Mouse (Mus musculus): ENCODE data around the gene Med9. TPM values are rescaled to one million over a fixed set of nuclear protein-coding genes. Genes with fewer than 3 reads are reported as not detected.

The Med9 gene
- total and polyA plus RNA-seq, 3 experiments = 35.5 to 43.3 (median 41.6) TPM

- Histone ChIP-seq H3K27me3 (replicated peaks) (no peaks in the 10 kb centered on the region), H3K4me1 (ENCODE audit: control insufficient read depth in 1 of 2, insufficient read depth in 2 of 2) (peaks cover 0 to 4% of the 10 kb centered on the region in 2 experiments; a peak in 1 of 4 replicates)
Measured at GRCm38 (mm10) chr11:59977831-59978230, 29.8 kb downstream of the Med9 start.

GRCm38 (mm10) chr11:59989406-59989805, 41.4 kb downstream of the Med9 start:
- Histone ChIP-seq H3K79me2 (replicated peaks; ENCODE audit: control insufficient read depth, extremely low read depth, insufficient read depth, poor library complexity, severe bottlenecking) (no peaks in the 10 kb centered on the region), H3K9me3 (replicated peaks; ENCODE audit: low read length) (no peaks in the 10 kb centered on the region), H3K27me3 (replicated peaks) (peaks cover 5% of the 10 kb centered on the region), H3K36me3 (replicated peaks in 1 of 2; ENCODE audit: control insufficient read depth in 1 of 2, insufficient read depth in 1 of 2, low read length in 1 of 2) (no peaks in the 10 kb centered on the region), H3K4me3 (replicated peaks in 1 of 3; ENCODE audit: low read depth in 2 of 3, low read length in 2 of 3, poor library complexity in 1 of 3) (no peak overlapping the region), H3K9ac (ENCODE audit: insufficient read depth, low read depth) (no peak overlapping the region), H3K27ac (ENCODE audit: insufficient read depth, low read depth) (no peak overlapping the region), H3K4me1 (ENCODE audit: control insufficient read depth in 1 of 2, insufficient read depth in 2 of 2) (no peaks in the 10 kb centered on the region), H3K4me2 (ENCODE audit: insufficient read depth, low read depth, poor library complexity, severe bottlenecking) (no peak overlapping the region)
- TF ChIP-seq TCF12 (IDR thresholded peaks at IDR 0.05; ENCODE audit: low read depth, low read length) = no peak
- no peak for TF ChIP-seq ZKSCAN1 (IDR thresholded peaks at IDR 0.05; ENCODE audit: borderline replicate concordance, low read depth, low read length)
- no peak for TF ChIP-seq E2F4 (IDR thresholded peaks at IDR 0.05; ENCODE audit: insufficient replicate concordance, low read depth, low read length)
- in situ Hi-C loops (cut with MboI; ENCODE audit: low pct_ligation_motif_present, low pct_unique_long_range_greater_than_20kb, low sequenced_read_pairs) = no loop called here
- dilution Hi-C loops (cut with MboI; ENCODE audit: extremely low pct_ligation_motif_present, extremely low pct_unique_long_range_greater_than_20kb, low sequenced_read_pairs) = no loop called here
- no peak for DNase-seq (ENCODE audit: extremely low read depth)

More at GRCm38 (mm10) chr11:59977831-59978230, 29.8 kb downstream of the Med9 start:
- Histone ChIP-seq H3K4me3 (replicated peaks in 1 of 3; ENCODE audit: low read depth in 2 of 3, low read length in 2 of 3, poor library complexity in 1 of 3) (no peak overlapping the region), H3K27ac (ENCODE audit: insufficient read depth, low read depth) (no peak overlapping the region), H3K79me2 (replicated peaks; ENCODE audit: control insufficient read depth, extremely low read depth, insufficient read depth, poor library complexity, severe bottlenecking) (no peaks in the 10 kb centered on the region), H3K4me2 (ENCODE audit: insufficient read depth, low read depth, poor library complexity, severe bottlenecking) (no peak overlapping the region), H3K9ac (ENCODE audit: insufficient read depth, low read depth) (no peak overlapping the region), H3K9me3 (replicated peaks; ENCODE audit: low read length) (no peaks in the 10 kb centered on the region), H3K36me3 (replicated peaks in 1 of 2; ENCODE audit: control insufficient read depth in 1 of 2, insufficient read depth in 1 of 2, low read length in 1 of 2) (no peaks in the 10 kb centered on the region)
- in situ Hi-C loops (cut with MboI; ENCODE audit: low pct_ligation_motif_present, low pct_unique_long_range_greater_than_20kb, low sequenced_read_pairs) = no loop called here
- dilution Hi-C loops (cut with MboI; ENCODE audit: extremely low pct_ligation_motif_present, extremely low pct_unique_long_range_greater_than_20kb, low sequenced_read_pairs) = no loop called here
- TF ChIP-seq MAFK (IDR thresholded peaks at IDR 0.05; ENCODE audit: insufficient replicate concordance, low read length) (no peak), NELFE (IDR thresholded peaks at IDR 0.05; ENCODE audit: low read depth, low read length) (no peak), MXI1 (IDR thresholded peaks at IDR 0.05; ENCODE audit: low read depth, low read length) (no peak)
- DNase-seq (ENCODE audit: extremely low read depth) = no peak

- H3K36me3 ChIP-seq (replicated peaks in 1 of 2; ENCODE audit: control insufficient read depth in 1 of 2, insufficient read depth in 1 of 2, low read length in 1 of 2) = no peaks in the 10 kb centered on the region
- no peak overlapping the region for H3K4me3 ChIP-seq (replicated peaks in 1 of 3; ENCODE audit: low read depth in 2 of 3, low read length in 2 of 3, poor library complexity in 1 of 3)
- H3K4me1 ChIP-seq (ENCODE audit: control insufficient read depth in 1 of 2, insufficient read depth in 2 of 2) = no peaks in the 10 kb centered on the region
- no peak overlapping the region for H3K4me2 ChIP-seq (ENCODE audit: insufficient read depth, low read depth, poor library complexity, severe bottlenecking)
- in situ Hi-C loops (cut with MboI; ENCODE audit: low pct_ligation_motif_present, low pct_unique_long_range_greater_than_20kb, low sequenced_read_pairs) (no loop called here), dilution Hi-C loops (cut with MboI; ENCODE audit: extremely low pct_ligation_motif_present, extremely low pct_unique_long_range_greater_than_20kb, low sequenced_read_pairs) (no loop called here)
- no peak for DNase-seq (ENCODE audit: extremely low read depth)
- peaks cover 1% of the 10 kb centered on the region for H3K27me3 ChIP-seq (replicated peaks)
- no peak overlapping the region for H3K27ac ChIP-seq (ENCODE audit: insufficient read depth, low read depth)
- H3K9me3 ChIP-seq (replicated peaks; ENCODE audit: low read length) = no peaks in the 10 kb centered on the region
- TF ChIP-seq JUND (conservative IDR thresholded peaks at IDR 0.05; ENCODE audit: low read depth, low read length) (no peak), CTCF (conservative IDR thresholded peaks at IDR 0.05 in 1 of 2, IDR thresholded peaks at IDR 0.05 in 1 of 2; ENCODE audit: low read depth in 2 of 2, low read length in 2 of 2) (no peak), MXI1 (IDR thresholded peaks at IDR 0.05; ENCODE audit: low read depth, low read length) (no peak)
- H3K79me2 ChIP-seq (replicated peaks; ENCODE audit: control insufficient read depth, extremely low read depth, insufficient read depth, poor library complexity, severe bottlenecking) = no peaks in the 10 kb centered on the region
- no peak overlapping the region for H3K9ac ChIP-seq (ENCODE audit: insufficient read depth, low read depth)
Measured at GRCm38 (mm10) chr11:59991365-59991764, 43.4 kb downstream of the Med9 start.

All from CH12.LX (cell line).